ENCODE assay signal across 23 mouse cellular contexts in genomic region chr14:105532168-105532745, GRCm38 (mm10).
DNase-seq lines count a peak whose midpoint lies in the region; ATAC-seq and TF ChIP-seq lines count a peak whose summit lies in the region.
"Had no signal": no experiment of that assay in that cellular context is flagged by ENCODE, and none has a peak within 500 bp of the region (broad histone marks: within the 10 kb centered on the region; RNA-seq: fewer than 3 reads in every experiment).

No protein-coding gene starts in this region.

- ATAC-seq in forebrain, embryonic 14.5 days: no peak
- no peak for ATAC-seq in forebrain, embryonic 13.5 days
- no peak for ATAC-seq in midbrain, embryonic 11.5 days (ENCODE audit: low FRiP score)
- ATAC-seq in midbrain, postnatal 0 days (ENCODE audit: low FRiP score): no peak
- ATAC-seq: CD4-positive, CD25-positive, alpha-beta regulatory T cell, adult 4 months; forebrain, postnatal 0 days; intestine, postnatal 0 days; midbrain, embryonic 16.5 days had no signal

- no peaks in the 10 kb centered on the region for H3K9me3 ChIP-seq in forebrain, embryonic 14.5 days (replicated peaks; ENCODE audit: control insufficient read depth, low read length)
- peaks cover 6% of the 10 kb centered on the region; the same call in 1 of the 2 replicates for H3K9me3 ChIP-seq in forebrain, embryonic 13.5 days (replicated peaks)
- peaks cover 3% of the 10 kb centered on the region; the same call in 1 of the 2 replicates for H3K9me3 ChIP-seq in midbrain, embryonic 11.5 days (ENCODE audit: control insufficient read depth, low read length)
- no peaks in the 10 kb centered on the region for H3K9me3 ChIP-seq in midbrain, postnatal 0 days (ENCODE audit: low read length)
- H3K9me3 ChIP-seq: hindbrain, embryonic 15.5 days; kidney, embryonic 15.5 days had no signal

- no peak overlapping the region for H3K4me2 ChIP-seq in forebrain, embryonic 14.5 days (ENCODE audit: low read length)
- H3K4me2 ChIP-seq in forebrain, embryonic 13.5 days: no peak overlapping the region
- H3K4me2 ChIP-seq in midbrain, embryonic 11.5 days: no peak overlapping the region
- no peak overlapping the region for H3K4me2 ChIP-seq in midbrain, postnatal 0 days (ENCODE audit: low read depth, low read length, poor library complexity, severe bottlenecking)
- H3K4me2 ChIP-seq: embryonic facial prominence, embryonic 13.5 days; hindbrain, embryonic 15.5 days; kidney, embryonic 15.5 days had no signal

- H3K4me1 ChIP-seq in forebrain, embryonic 14.5 days (ENCODE audit: control insufficient read depth, insufficient read depth, low read length): no peaks in the 10 kb centered on the region
- no peaks in the 10 kb centered on the region for H3K4me1 ChIP-seq in forebrain, embryonic 13.5 days
- no peaks in the 10 kb centered on the region for H3K4me1 ChIP-seq in midbrain, embryonic 11.5 days (ENCODE audit: control insufficient read depth, insufficient read depth, low read length)
- H3K4me1 ChIP-seq in midbrain, postnatal 0 days (ENCODE audit: insufficient read depth, low read length): no peaks in the 10 kb centered on the region
- H3K4me1 ChIP-seq: hindbrain, embryonic 15.5 days; kidney, embryonic 15.5 days had no signal

- DNase-seq in forebrain, embryonic 14.5 days (ENCODE audit: low spot score): peak; percentile 17
- DNase-seq in midbrain, embryonic 11.5 days (ENCODE audit: low spot score, missing footprints): peak; percentile 2
- no peak for DNase-seq in midbrain, postnatal 0 days (ENCODE audit: low spot score)
- peak; percentile 47 to 57 for DNase-seq in thymus, postnatal 10 days (ENCODE audit: low spot score in 2 of 2)
- no peak for DNase-seq in layer of hippocampus, postnatal 36 days
- no peak for DNase-seq in left cerebral cortex, postnatal 36 days (ENCODE audit: low spot score in 2 of 2)
- DNase-seq: cerebellum, adult 8-10 months; forebrain, postnatal 0 days; gastrocnemius, adult 2 months; heart, postnatal 4 days; kidney, postnatal 4 days; layer of hippocampus, adult 9-11 months; liver; lung, adult 18-20 months; lung, postnatal 36 days; right cerebral cortex, postnatal 25 days had no signal

- intact Hi-C loops in left cerebral cortex, postnatal 36 days (cut with DNase I): no loop called here

- no peaks in the 10 kb centered on the region for H3K36me3 ChIP-seq in forebrain, embryonic 14.5 days (ENCODE audit: control insufficient read depth, insufficient read depth, low read length)
- no peaks in the 10 kb centered on the region for H3K36me3 ChIP-seq in forebrain, embryonic 13.5 days (ENCODE audit: poor library complexity, severe bottlenecking)
- H3K36me3 ChIP-seq in midbrain, embryonic 11.5 days (ENCODE audit: control insufficient read depth, insufficient read depth, low read length): no peaks in the 10 kb centered on the region
- H3K36me3 ChIP-seq in midbrain, postnatal 0 days (ENCODE audit: insufficient read depth, low read length): no peaks in the 10 kb centered on the region
- H3K36me3 ChIP-seq: embryonic facial prominence, embryonic 13.5 days; hindbrain, embryonic 15.5 days; kidney, embryonic 15.5 days had no signal

- H3K27ac ChIP-seq in forebrain, embryonic 14.5 days (ENCODE audit: low read depth, low read length): no peak overlapping the region
- H3K27ac ChIP-seq in forebrain, embryonic 13.5 days: no peak overlapping the region
- H3K27ac ChIP-seq in midbrain, embryonic 11.5 days (ENCODE audit: low read depth, low read length): no peak overlapping the region
- no peak overlapping the region for H3K27ac ChIP-seq in midbrain, postnatal 0 days (ENCODE audit: low read depth, low read length)
- H3K27ac ChIP-seq: embryonic facial prominence, embryonic 13.5 days; gastrocnemius, adult 2 months; hindbrain, embryonic 15.5 days; kidney, embryonic 15.5 days had no signal

- 79% methylated on average over 10 of the region's 10 CpGs for WGBS in forebrain, embryonic 14.5 days
- WGBS in forebrain, embryonic 13.5 days: 82% methylated on average over 10 of the region's 10 CpGs
- WGBS in midbrain, embryonic 11.5 days: 80% methylated on average over 10 of the region's 10 CpGs
- 75% methylated on average over 10 of the region's 10 CpGs for WGBS in midbrain, postnatal 0 days

- H3K9ac ChIP-seq in forebrain, embryonic 14.5 days (ENCODE audit: low read length): no peak overlapping the region
- H3K9ac ChIP-seq in forebrain, embryonic 13.5 days: no peak overlapping the region
- no peak overlapping the region for H3K9ac ChIP-seq in midbrain, embryonic 11.5 days (ENCODE audit: low read length)
- H3K9ac ChIP-seq in midbrain, postnatal 0 days (replicated peaks; ENCODE audit: low read length, poor library complexity, severe bottlenecking): no peak overlapping the region
- H3K9ac ChIP-seq: embryonic facial prominence, embryonic 13.5 days; forebrain, postnatal 0 days; hindbrain, embryonic 15.5 days; kidney, embryonic 15.5 days had no signal

- no peak overlapping the region for H3K4me3 ChIP-seq in forebrain, embryonic 14.5 days (ENCODE audit: low read depth, low read length)
- H3K4me3 ChIP-seq in forebrain, embryonic 13.5 days: no peak overlapping the region
- H3K4me3 ChIP-seq in midbrain, embryonic 11.5 days (ENCODE audit: low read depth, low read length): no peak overlapping the region
- no peak overlapping the region for H3K4me3 ChIP-seq in midbrain, postnatal 0 days (ENCODE audit: low read depth, low read length)
- H3K4me3 ChIP-seq: embryonic facial prominence, embryonic 13.5 days; gastrocnemius, adult 2 months; hindbrain, embryonic 15.5 days; kidney, embryonic 15.5 days had no signal

- no peaks in the 10 kb centered on the region for H3K27me3 ChIP-seq in forebrain, embryonic 14.5 days (replicated peaks; ENCODE audit: control insufficient read depth, insufficient read depth, low read length)
- no peaks in the 10 kb centered on the region for H3K27me3 ChIP-seq in forebrain, embryonic 13.5 days
- no peaks in the 10 kb centered on the region for H3K27me3 ChIP-seq in midbrain, embryonic 11.5 days (ENCODE audit: control insufficient read depth, insufficient read depth, low read length)
- H3K27me3 ChIP-seq in midbrain, postnatal 0 days (ENCODE audit: insufficient read depth, low read length): no peaks in the 10 kb centered on the region
- H3K27me3 ChIP-seq: embryonic facial prominence, embryonic 13.5 days; hindbrain, embryonic 15.5 days; kidney, embryonic 15.5 days had no signal

- no peak for TF ChIP-seq CTCF in midbrain, postnatal 0 days (IDR thresholded peaks at IDR 0.05)

Comparison
In these comparisons a context has a peak if more than half of its experiments do, and no peak if none do; other contexts are left out.
1. DNase-seq: peak in forebrain, embryonic 14.5 days (single experiment), midbrain, embryonic 11.5 days (single experiment) and thymus, postnatal 10 days (2 of 2); none in midbrain, postnatal 0 days (single experiment), layer of hippocampus, postnatal 36 days (0 of 2) and left cerebral cortex, postnatal 36 days (0 of 2).